Mouse (Mus musculus) right cerebral cortex, adult 18-20 months (tissue): Measurements from ENCODE around the gene Eef1akmt4.

ENCODE experiments used
- DNase-seq: peaks from one replicate; pipeline ENCODE4 v3.0.0; 2022; ENCODE audit warnings: mixed read lengths

The Eef1akmt4 gene

DNA sequence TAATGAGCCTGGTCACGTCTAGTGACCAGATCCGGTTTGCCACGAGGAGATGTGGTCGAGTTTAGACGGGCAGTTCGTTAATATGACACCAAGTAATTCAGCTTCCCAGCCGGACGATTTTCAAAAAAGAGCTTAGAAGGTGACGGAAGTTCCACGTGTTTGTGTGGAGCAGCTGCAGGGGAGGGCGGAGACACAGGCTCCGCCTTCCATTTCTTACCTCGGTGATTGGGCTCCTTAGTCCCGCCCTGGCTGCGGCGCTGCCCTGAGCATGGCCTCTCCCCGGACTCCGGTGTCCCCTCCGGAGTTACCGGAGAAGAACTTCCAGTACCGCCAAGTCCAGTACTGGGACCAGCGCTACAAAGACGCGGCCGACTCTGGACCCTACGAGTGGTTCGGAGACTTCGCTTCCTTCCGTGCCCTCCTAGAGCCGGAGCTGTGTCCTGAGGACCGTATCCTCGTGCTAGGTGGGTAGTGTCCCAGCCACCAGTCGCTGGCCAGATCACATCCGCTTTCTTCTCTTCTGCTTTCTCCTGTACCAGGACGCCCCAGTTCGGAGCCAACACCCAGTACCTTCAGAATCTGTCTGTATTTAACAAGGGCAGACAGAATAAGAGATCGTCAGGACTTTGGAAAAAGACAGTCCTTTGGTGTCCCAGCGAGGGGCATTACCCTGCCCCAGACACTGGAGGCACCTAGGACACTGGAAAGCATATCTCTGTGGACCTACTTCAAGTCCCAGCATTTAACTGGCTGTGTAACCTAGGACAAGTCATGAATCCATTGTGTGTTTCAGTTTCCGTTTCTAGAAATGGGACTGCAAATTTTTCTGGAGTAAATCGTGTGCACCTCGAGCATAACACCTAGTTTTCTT is at the start of gene Eef1akmt4, which contains the start of the genes Gm49333 and Alg3:
TSS of gene Eef1akmt4 (plus strand) at position 237 of the 871 bp plus-strand sequence.
TSS of gene Gm49333 (plus strand) at position 254 of the 871 bp plus-strand sequence.
TSS of gene Alg3 (minus strand) at position 379 of the 871 bp plus-strand sequence.
- DNase-seq, result peak; percentile 84

DNA sequence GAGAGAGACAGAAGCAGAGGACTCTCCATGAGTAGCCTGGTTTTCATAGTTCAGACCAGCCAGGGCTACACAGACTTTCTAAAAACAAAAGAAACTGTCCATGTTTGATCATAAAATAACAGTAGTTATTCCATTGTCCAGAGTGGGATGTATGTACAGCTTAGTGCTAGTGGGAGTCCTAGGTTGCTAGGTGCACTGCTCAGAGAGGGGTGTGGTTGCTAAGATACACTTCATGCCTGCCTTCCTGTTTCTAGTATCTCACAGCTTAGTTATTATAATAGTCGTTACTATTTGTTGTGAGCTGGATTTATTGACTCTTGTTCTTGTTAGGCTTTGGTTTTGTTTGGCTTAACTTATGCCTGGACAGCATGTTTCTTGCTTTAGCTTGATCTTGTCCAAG is 46.3 kb upstream of the Eef1akmt4 start:
- no peak for DNase-seq

GRCm38 (mm10) chr16:20589366-20589938 is 21.9 kb upstream of the Eef1akmt4 start, which contains the start of gene Vwa5b2:
Gene Vwa5b2, plus strand, starts transcription at chr16:20589471.
- DNase-seq, result peak; percentile 46

GRCm38 (mm10) chr16:20589939-20590679 is 21.3 kb upstream of the Eef1akmt4 start:
- DNase-seq, result peak; percentile 73

DNA sequence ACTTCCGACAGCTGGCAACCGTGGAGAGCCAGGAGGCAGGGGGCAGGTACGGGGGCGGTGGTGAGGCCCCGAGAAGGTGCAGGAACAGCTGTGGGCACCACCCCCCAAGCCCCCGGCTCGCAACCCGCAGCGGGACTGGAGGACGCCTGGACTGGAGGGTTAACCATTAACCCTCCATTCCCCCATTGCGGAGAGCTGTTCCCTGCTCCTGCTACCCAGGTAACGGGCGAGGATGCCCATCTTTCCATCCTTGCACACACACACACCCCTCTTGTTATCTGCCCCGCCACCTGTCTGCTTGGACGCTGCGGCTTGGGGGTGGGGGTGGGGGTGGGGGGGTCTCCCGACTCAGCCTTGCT is 20.7 kb upstream of the Eef1akmt4 start:
- no peak for DNase-seq

- DNase-seq, result no peak
Measured at GRCm38 (mm10) chr16:20591076-20591705, 20.2 kb upstream of the Eef1akmt4 start.

GRCm38 (mm10) chr16:20595060-20595673 is 16.2 kb upstream of the Eef1akmt4 start:
- no peak for DNase-seq

DNA sequence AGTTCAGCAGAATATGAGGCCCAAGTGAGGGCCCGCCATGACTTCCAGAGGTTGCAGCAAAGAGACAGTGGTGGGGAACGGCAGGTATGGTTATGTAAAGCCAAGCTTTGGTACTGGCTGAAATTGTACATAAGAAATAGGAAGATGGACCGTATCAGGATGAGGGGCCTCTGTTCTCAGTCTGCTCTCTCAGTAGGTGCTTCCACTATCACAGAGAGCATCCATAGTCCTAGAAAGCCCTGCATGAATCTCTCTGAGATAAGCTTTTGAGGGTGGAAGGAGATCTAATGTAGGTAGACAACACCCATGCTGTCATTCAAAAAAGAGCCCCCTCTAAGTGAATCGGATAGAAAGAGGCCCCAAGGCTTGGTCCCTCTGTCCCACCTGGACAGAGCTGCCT is 15.7 kb upstream of the Eef1akmt4 start:
- no peak for DNase-seq

GRCm38 (mm10) chr16:20596687-20597441 is 14.5 kb upstream of the Eef1akmt4 start:
- no peak for DNase-seq

DNA sequence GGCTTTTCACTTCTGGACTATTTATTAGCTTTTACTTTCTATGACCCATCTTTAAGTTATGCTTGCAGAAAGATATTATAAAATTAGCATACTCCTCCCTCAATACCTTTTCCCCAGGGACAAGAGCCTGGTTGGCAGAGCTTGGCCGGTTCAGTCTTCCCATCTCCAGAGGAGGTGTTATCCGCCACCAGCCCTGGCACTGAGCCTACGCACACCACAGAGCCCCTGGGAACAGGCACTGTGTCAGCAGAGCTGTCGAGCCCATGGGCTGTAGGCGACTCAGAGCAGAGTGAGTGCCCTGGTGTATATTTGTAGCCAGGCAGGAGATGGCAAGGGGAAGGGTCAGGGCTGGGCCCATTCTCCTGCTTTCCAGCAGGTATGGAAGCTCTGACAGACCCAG is 10.9 kb upstream of the Eef1akmt4 start:
- peak; percentile 36 for DNase-seq

DNA sequence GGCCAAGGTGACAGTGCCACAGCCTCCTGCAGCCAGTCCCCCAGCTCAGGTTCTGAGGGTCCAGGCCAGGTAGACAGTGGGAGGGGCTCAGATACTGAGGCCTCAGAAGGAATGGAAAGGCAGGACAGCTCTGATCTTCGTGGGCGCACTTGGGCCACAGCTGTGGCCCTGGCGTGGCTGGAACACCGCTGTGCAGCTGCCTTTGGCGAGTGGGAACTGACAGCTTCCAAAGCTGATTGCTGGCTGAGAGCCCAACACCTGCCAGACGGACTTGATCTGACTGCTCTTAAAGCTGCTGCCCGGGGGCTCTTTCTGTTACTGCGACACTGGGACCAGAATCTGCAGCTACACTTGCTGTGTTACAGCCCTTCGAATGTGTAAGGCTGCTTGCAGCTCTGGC is 6.7 kb upstream of the Eef1akmt4 start:
- DNase-seq, result no peak

DNA sequence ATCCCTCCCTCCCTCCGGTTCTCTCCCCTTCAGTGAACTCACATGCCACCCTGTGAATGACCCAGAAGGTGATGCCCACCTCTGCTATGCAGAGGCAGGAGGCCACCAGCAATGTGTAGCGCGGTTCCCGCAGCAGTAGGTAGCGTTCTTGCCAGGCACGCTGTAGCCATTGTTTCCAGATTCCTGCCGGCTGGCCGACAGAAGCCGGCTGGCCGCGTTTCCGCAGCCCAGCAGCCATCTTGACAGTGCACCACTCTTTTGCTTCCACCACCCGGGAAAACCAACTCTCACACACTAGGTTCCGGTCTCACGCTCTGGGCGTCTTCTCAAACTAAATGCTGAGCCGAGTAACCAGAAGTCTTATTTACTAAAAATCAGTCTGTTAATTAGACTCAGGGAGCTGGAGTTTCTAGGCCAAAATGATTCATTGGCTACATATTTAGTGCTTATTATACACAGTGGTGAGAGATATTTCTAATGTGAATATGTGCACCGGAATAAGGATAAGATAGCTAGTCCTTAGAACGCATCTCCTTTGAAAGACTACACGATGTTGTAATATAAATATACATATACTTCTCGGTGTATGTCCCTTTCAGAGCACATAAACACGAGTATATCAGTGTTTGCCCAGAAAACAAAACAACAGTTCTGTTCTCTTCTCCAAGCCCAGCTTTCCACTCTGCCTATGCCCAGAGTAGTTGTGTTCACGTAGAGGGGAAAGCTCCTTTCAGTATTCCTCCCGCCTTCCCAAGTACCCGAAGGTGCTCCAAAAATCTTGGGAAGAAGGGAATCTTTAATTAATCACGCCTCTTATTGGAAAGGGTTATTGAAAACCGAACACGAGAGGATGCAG is 664 bp upstream of the Eef1akmt4 start:
- peak; percentile 79 for DNase-seq

- no peak for DNase-seq
Measured at GRCm38 (mm10) chr16:20619541-20620398, 8.4 kb downstream of the Eef1akmt4 start.

- DNase-seq, result no peak
Measured at GRCm38 (mm10) chr16:20620399-20620735, 9.0 kb downstream of the Eef1akmt4 start.

DNA sequence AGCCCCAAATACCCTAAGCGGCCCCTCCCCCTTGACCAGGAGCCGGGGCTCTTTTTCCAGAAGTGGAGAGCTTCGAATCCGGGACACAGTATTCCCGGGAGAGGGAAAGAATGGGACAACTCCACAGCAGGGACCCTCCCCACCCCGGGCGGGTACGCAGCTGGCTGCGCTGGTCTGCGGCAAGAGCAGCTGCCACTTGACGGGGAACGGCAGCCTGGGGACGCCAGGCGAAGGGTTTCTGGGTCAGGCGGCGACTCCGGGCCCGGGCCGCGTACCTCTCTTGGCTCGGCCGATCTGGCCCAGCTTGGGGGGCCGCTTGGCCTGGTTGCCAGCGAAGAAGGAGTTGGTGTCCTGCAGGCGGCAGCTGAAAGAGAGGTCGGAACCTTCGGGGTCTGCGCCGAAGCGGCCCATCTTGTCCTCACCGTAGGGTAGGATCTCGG is 9.4 kb downstream of the Eef1akmt4 start:
- DNase-seq, result no peak

- DNase-seq, result peak; percentile 60
Measured at GRCm38 (mm10) chr16:20621191-20621990, 10.0 kb downstream of the Eef1akmt4 start, which contains the start of gene Camk2n2. Gene Camk2n2, minus strand, starts transcription at chr16:20621287.

DNA sequence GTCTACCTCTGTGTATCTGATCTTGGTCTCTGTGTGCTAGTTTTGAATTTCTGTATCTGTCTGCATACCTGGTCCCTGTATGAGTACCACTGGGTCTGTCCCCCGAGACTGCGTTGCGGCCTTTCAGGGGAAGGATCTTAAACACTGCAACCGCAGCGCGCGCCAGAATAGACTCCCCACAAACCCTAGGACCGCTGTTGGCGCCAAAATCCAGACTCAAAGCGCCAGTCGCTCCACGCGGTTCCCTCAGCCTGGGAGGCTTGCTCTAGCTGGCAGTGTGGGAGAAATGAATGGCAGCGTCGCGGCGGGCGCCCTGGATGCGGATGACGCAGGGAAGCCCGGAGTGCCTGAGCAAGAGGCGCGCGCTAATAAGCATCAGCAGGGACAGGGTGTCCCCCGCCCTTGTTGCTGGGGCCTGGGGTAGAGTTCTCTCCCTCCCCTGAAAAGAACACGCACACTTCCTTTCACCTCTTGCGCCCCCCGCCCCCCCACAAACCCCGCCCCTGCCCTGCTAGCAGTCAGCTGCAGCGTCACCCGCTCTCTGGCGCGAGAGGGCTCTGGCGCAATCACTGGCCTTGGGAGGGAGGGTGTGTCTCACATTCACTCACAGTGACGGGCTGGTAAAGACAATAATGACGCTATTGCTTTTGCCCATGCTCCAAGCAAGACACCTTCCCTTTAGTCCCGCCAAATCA is 10.7 kb downstream of the Eef1akmt4 start:
- DNase-seq, result peak; percentile 81

GRCm38 (mm10) chr16:20623211-20623610 is 11.8 kb downstream of the Eef1akmt4 start:
- DNase-seq, result no peak
